Mouse (Mus musculus): ENCODE measurements at regions not wholly inside any gene's neighbourhood (a gene's known extent, or its start where the extent isn't known, plus 50 kb on each side); places are given as distances from the start of the nearest gene placed in this dataset.
A peak's percentile ranks its signal among the peaks of the same experiment; 100 is the strongest.

GRCm38 (mm10) chr1:46999337-46999736 is 106.7 kb upstream of the Slc39a10 start:
- no peak for TF ChIP-seq CTCF (conservative IDR thresholded peaks at IDR 0.05)
- DNase-seq (ENCODE audit: low spot score in 2 of 2): no peak
- H3K27ac ChIP-seq: no peak overlapping the region
- no peak overlapping the region for H3K4me3 ChIP-seq

GRCm38 (mm10) chr1:46985978-46986377 is 93.3 kb upstream of the Slc39a10 start:
- DNase-seq (ENCODE audit: low spot score in 2 of 2): no peak
- TF ChIP-seq CTCF (conservative IDR thresholded peaks at IDR 0.05): no peak
- Histone ChIP-seq H3K27ac (no peak overlapping the region), H3K4me3 (no peak overlapping the region)

GRCm38 (mm10) chr1:46983093-46983492 is 90.4 kb upstream of the Slc39a10 start:
- Histone ChIP-seq H3K4me3 (no peak overlapping the region), H3K27ac (no peak overlapping the region)
- TF ChIP-seq CTCF (conservative IDR thresholded peaks at IDR 0.05): no peak
- DNase-seq (ENCODE audit: low spot score in 2 of 2): no peak

- TF ChIP-seq CTCF (conservative IDR thresholded peaks at IDR 0.05): peak; percentile 83
- DNase-seq (ENCODE audit: low spot score in 2 of 2): peak; percentile 43 to 67
- H3K27ac ChIP-seq: no peak overlapping the region
- no peak overlapping the region for H3K4me3 ChIP-seq
Observed at GRCm38 (mm10) chr1:46970470-46970869, 77.8 kb upstream of the Slc39a10 start.

- no peak for TF ChIP-seq CTCF (conservative IDR thresholded peaks at IDR 0.05)
- no peak overlapping the region for H3K27ac ChIP-seq
- no peak for DNase-seq (ENCODE audit: low spot score in 2 of 2)
- no peak overlapping the region for H3K4me3 ChIP-seq
Observed at GRCm38 (mm10) chr1:46968361-46968760, 75.7 kb upstream of the Slc39a10 start.

GRCm38 (mm10) chr1:46966917-46967266 is 74.2 kb upstream of the Slc39a10 start:
- DNase-seq (ENCODE audit: low spot score in 2 of 2): no peak
- TF ChIP-seq CTCF (conservative IDR thresholded peaks at IDR 0.05): no peak
- H3K4me3 ChIP-seq: no peak overlapping the region
- H3K27ac ChIP-seq: peak overlapping the region; percentile 85

GRCm38 (mm10) chr1:46965996-46966916 is 73.6 kb upstream of the Slc39a10 start:
- Histone ChIP-seq H3K4me3 (no peak overlapping the region), H3K27ac (peak overlapping the region; percentile 85)
- peak in 1 of 2 experiments; percentile 38 for DNase-seq (ENCODE audit: low spot score in 2 of 2)
- no peak for TF ChIP-seq CTCF (conservative IDR thresholded peaks at IDR 0.05)

- TF ChIP-seq CTCF (conservative IDR thresholded peaks at IDR 0.05): no peak
- Histone ChIP-seq H3K4me3 (no peak overlapping the region), H3K27ac (peak overlapping the region; percentile 90)
- DNase-seq (ENCODE audit: low spot score in 2 of 2): peak; percentile 20 to 55
Observed at GRCm38 (mm10) chr1:46963973-46964727, 71.5 kb upstream of the Slc39a10 start.

Small RNAs in the stretch of these regions (microRNA-seq; reads per million reads assigned to microRNA genes)
- 0 reads per million in 2 experiments for gene Mir6350
